Mouse (Mus musculus): ENCODE measurements around the gene Tbx18. TPM values are rescaled to one million over a fixed set of nuclear protein-coding genes. Genes with fewer than 3 reads are reported as not detected.

The Tbx18 gene
- polyA plus RNA-seq (2012; rRNA removed) = 0.01 and 0.05 TPM in 2 replicates

DNA sequence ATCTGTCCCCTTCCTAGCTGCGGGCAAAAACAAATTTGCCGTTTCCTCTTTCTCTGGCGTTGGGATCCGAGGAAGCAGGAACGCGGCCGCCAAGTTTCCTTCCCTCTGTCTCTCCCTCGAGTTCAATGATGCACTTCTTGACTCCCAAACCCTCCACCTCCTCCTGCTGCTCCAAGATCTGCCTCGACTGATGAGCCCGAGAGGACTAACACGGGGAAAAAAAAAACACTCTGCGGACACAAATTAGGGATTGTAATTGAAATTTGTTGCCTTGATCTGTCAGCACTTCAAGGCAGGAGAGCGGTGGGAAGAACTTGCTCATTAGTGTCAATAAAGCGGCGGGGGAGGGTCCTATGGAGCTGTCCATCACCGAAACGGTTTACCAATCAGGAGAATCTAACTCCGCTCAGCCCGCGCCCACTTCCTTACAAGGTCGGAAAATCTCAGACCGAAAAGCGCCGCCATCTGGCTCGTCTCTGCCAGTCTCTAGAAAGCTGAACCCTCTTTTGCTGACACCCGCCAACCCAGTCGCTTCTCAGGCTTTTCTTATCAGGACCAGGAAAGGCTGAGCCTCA, at the start of gene Tbx18:
Tbx18 (minus strand) TSS at position 300 of the 575 bp plus-strand sequence.

